Mouse (Mus musculus): ENCODE measurements at regions not wholly inside any gene's neighbourhood (a gene's known extent, or its start where the extent isn't known, plus 50 kb on each side); places are given as distances from the start of the nearest gene placed in this dataset.

DNA sequence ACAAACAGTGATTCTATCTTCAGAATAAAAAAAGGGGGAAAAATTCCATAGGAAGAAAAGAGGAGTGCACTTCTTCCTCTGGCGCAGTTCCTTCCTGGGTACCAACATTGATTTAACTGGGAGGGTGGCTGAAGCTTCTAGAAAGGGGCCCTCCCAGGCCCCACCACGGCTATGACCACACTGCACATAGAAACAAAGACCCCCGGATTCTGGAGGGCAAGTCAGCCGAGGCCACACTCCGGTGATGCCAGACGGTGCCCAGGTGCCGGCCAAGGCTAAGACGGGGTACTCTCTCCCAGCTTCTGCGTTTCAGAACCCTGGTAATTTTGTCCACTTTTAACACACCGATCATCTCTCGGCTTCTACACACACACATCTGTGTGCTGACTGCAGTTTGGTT lies 435.8 kb downstream of the Zfp536 start:
- no peak for DNase-seq (ENCODE audit: low read depth, low spot score)
- no peak for ATAC-seq

DNA sequence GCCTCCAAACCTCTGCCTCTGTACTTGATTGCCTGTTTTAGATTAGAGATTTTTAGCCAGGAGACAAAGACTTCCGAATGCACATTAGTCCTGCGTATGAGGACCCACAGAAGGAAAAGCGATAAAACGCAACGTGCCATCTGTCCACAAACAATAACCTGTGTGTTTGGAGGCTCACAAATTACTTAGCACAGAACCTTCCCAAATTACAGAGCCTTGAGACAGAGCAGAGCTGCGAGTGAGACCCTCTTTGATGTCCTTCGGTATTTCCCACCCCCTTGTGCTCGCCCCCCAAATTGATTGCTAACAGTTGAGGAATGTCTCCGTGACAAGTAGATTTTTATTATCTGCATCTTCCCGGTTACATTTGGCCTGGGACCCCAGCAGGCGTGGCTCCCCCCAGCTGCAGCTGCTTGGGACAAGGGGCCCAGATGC lies 435.4 kb downstream of the Zfp536 start:
- no peak for ATAC-seq
- CTCF ChIA-PET = interaction anchor here (0.8 kb wide), 1 partner anchor 8 kb away, joined by 3 read pairs; no protein-coding TSS in a partner anchor
- POLR2A ChIA-PET = no interaction called here
- no peak for DNase-seq (ENCODE audit: low read depth, low spot score)
- no peak for TF ChIP-seq CTCF (IDR thresholded peaks at IDR 0.05)
- no peaks in the 10 kb centered on the region for H3K27me3 ChIP-seq
- in situ Hi-C loops (cut with MboI; ENCODE audit: low pct_unique_long_range_greater_than_20kb) = no loop called here

More for the DNA sequence above, 435.8 kb downstream of the Zfp536 start:
- in situ Hi-C loops (cut with MboI; ENCODE audit: low pct_unique_long_range_greater_than_20kb) = no loop called here
- no peak for TF ChIP-seq CTCF (IDR thresholded peaks at IDR 0.05)
- ChIA-PET POLR2A (interaction anchor here (0.6 kb wide), 1 partner anchor 646 kb away, joined by 5 read pairs; no protein-coding TSS in a partner anchor), CTCF (interaction anchor here (0.8 kb wide), 1 partner anchor 9 kb away, joined by 3 read pairs; no protein-coding TSS in a partner anchor)
- no peaks in the 10 kb centered on the region for H3K27me3 ChIP-seq

- DNase-seq (ENCODE audit: low read depth, low spot score) = no peak
- no peak for ATAC-seq
- CTCF ChIA-PET = no interaction called here
- TF ChIP-seq CTCF (IDR thresholded peaks at IDR 0.05) = no peak
- no peaks in the 10 kb centered on the region for H3K27me3 ChIP-seq
- POLR2A ChIA-PET = interaction anchor here (0.7 kb wide), 1 partner anchor 1818 kb away, joined by 4 read pairs; no protein-coding TSS in a partner anchor
- in situ Hi-C loops (cut with MboI; ENCODE audit: low pct_unique_long_range_greater_than_20kb) = loop anchor here (10.0 kb wide), 1 partner anchor 218 kb away; no protein-coding TSS in a partner anchor
Observed at GRCm38 (mm10) chr7:37342613-37343012, 430.8 kb downstream of the Zfp536 start.

DNA sequence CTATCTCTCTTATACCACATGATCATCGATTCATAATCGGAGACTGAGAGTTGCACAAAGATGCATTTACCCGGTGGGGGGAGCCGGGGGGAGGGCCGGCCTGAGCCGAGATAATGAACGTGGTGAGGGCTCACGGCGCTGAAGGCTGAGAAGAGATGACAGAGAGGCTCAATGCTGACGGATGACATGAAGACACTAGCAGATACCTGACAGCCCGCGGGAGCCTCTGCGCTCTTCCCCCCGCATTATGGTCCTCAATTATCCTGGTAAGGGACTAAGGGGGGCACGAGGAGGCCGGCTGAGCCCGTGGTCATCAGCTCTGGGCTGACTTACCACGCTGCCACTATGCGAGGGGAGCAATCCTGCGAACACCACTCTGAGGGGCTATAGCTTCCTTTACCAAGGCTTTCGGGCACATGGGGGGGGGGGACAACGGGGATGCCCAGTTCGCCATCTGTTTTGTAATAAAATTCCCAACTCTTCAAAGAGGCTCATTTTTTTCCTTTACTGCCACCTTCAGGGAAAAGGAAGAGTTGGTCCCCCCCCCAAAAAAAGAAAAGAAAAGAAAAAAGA lies 430.3 kb downstream of the Zfp536 start:
- no peaks in the 10 kb centered on the region for H3K27me3 ChIP-seq
- no peak for DNase-seq (ENCODE audit: low read depth, low spot score)
- no peak for ATAC-seq
- TF ChIP-seq CTCF (IDR thresholded peaks at IDR 0.05) = no peak
- CTCF ChIA-PET = no interaction called here
- POLR2A ChIA-PET = interaction anchor here (0.7 kb wide), 1 partner anchor 1819 kb away, joined by 4 read pairs; no protein-coding TSS in a partner anchor
- in situ Hi-C loops (cut with MboI; ENCODE audit: low pct_unique_long_range_greater_than_20kb) = loop anchor here (10.0 kb wide), 1 partner anchor 218 kb away; no protein-coding TSS in a partner anchor

DNA sequence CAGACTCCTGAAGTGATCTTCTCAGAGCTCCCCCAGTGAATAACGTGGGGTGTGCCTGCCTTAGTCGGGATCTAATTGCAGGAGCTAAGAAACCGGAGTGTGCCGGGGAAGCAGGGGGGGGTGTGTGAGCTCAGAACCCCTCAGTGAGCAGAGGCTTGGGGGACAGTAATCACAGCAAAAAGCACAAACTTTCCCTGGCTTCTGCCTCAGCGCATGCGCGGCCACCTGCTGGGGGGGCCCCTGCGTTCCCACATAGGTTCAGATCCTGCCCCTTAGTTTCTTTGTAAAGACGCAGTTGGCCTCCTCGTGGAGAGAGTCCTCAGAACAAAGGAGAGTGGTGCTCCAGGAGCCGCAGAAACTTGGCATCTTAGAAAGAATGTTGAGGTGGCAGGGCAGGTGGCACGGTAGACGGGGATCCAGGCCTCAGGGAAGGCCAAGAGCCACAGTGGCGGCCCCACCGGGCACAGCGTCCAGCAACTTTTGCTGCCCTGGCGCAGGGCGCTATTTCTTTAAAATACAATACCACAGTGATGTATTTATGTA lies 429.7 kb downstream of the Zfp536 start:
- in situ Hi-C loops (cut with MboI; ENCODE audit: low pct_unique_long_range_greater_than_20kb) = loop anchor here (10.0 kb wide), 1 partner anchor 219 kb away; no protein-coding TSS in a partner anchor
- H3K27me3 ChIP-seq = peaks cover 5% of the 10 kb centered on the region
- CTCF ChIA-PET = no interaction called here
- ATAC-seq (no peak), DNase-seq (ENCODE audit: low read depth, low spot score) (no peak)
- POLR2A ChIA-PET = no interaction called here
- TF ChIP-seq CTCF (IDR thresholded peaks at IDR 0.05) = no peak

DNA sequence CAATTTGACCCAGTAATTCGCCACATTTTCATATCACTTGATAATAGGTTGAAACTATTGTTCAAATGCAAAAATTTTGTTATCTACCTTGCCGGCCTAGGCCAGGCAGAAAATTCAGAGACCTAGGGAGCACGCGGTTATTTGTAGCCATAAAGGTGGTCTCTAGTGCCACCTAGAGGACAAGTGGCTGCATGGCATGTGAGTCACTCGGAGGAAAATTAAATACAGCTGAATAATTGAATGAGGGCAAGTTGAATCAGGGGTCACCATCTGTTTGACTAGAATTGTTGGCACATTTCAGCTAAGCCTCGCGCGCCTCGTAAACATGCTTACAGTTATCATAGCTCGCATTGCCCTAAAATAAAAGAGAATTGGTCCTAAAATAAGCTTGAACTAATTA lies 427.4 kb downstream of the Zfp536 start:
- TF ChIP-seq CTCF (IDR thresholded peaks at IDR 0.05) = peak; percentile 94
- ATAC-seq = peak; percentile 15
- ChIA-PET POLR2A (no interaction called here), CTCF (interaction anchor here (0.7 to 2.3 kb wide), 9 partner anchors 8 to 1465 kb away, joined by 3 to 15 read pairs (median 4); no protein-coding TSS in a partner anchor)
- in situ Hi-C loops (cut with MboI; ENCODE audit: low pct_unique_long_range_greater_than_20kb) = loop anchor here (10.0 kb wide), 1 partner anchor 221 kb away; no protein-coding TSS in a partner anchor
- no peak for DNase-seq (ENCODE audit: low read depth, low spot score)
- H3K27me3 ChIP-seq = peaks cover 5% of the 10 kb centered on the region

GRCm38 (mm10) chr7:37357647-37358395 lies 415.6 kb downstream of the Zfp536 start:
- ChIA-PET POLR2A (interaction anchor here (0.8 kb wide), 1 partner anchor 10 kb away, joined by 3 read pairs; no protein-coding TSS in a partner anchor), CTCF (interaction anchor here (0.6 to 4.2 kb wide), 6 partner anchors 10 to 1456 kb away, joined by 3 to 15 read pairs (median 5); no protein-coding TSS in a partner anchor)
- ATAC-seq (peak; percentile 77), DNase-seq (ENCODE audit: low read depth, low spot score) (no peak)
- TF ChIP-seq CTCF (IDR thresholded peaks at IDR 0.05) = peak; percentile 90
- in situ Hi-C loops (cut with MboI; ENCODE audit: low pct_unique_long_range_greater_than_20kb) = loop anchor here (10.0 to 25.0 kb wide), 4 partner anchors 663 to 1771 kb away; partner anchors contain the start of genes Ankrd27, Rgs9bp and Tshz3
- H3K27me3 ChIP-seq = no peaks in the 10 kb centered on the region

DNA sequence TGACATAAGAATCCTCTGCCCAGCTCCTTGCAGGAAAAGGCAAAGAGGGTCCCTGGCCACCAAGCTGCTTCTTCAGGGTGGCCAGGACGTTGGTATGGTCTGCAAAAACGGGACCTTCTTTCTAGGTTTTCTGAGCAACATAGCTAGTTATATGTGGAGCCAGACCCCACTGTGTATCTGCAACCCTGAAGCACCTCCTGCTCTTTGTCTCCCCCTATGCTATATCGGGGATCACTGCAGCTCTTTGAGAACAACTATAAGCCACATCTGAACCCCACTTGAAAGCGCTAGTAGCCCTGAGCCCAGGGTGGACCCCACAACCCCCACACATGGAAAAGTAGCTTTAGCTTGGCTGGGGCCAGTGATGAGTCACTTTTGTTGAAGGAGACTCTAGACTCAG lies 414.9 kb downstream of the Zfp536 start:
- H3K27me3 ChIP-seq = no peaks in the 10 kb centered on the region
- peak; percentile 40 for TF ChIP-seq CTCF (IDR thresholded peaks at IDR 0.05)
- ChIA-PET CTCF (interaction anchor here (1.1 to 4.2 kb wide), 4 partner anchors 9 to 1090 kb away, joined by 3 to 15 read pairs (median 7); no protein-coding TSS in a partner anchor), POLR2A (interaction anchor here (0.8 to 1.2 kb wide), 2 partner anchors 11 to 1456 kb away, joined by 3 read pairs; no protein-coding TSS in a partner anchor)
- DNase-seq (ENCODE audit: low read depth, low spot score) = no peak
- ATAC-seq = no peak
- in situ Hi-C loops (cut with MboI; ENCODE audit: low pct_unique_long_range_greater_than_20kb) = loop anchor here (10.0 to 25.0 kb wide), 4 partner anchors 664 to 1771 kb away; partner anchors contain the start of genes Ankrd27, Rgs9bp and Tshz3

GRCm38 (mm10) chr7:37359473-37359872 lies 414.0 kb downstream of the Zfp536 start:
- CTCF ChIA-PET = interaction anchor here (0.9 to 4.2 kb wide), 6 partner anchors 9 to 1481 kb away, joined by 3 to 15 read pairs (median 5); no protein-coding TSS in a partner anchor
- TF ChIP-seq CTCF (IDR thresholded peaks at IDR 0.05) = no peak
- no peak for ATAC-seq
- in situ Hi-C loops (cut with MboI; ENCODE audit: low pct_unique_long_range_greater_than_20kb) = loop anchor here (10.0 to 25.0 kb wide), 4 partner anchors 665 to 1772 kb away; partner anchors contain the start of genes Ankrd27, Rgs9bp and Tshz3
- POLR2A ChIA-PET = interaction anchor here (0.7 to 1.2 kb wide), 2 partner anchors 183 to 1457 kb away, joined by 3 read pairs; no protein-coding TSS in a partner anchor
- no peak for DNase-seq (ENCODE audit: low read depth, low spot score)
- no peaks in the 10 kb centered on the region for H3K27me3 ChIP-seq

DNA sequence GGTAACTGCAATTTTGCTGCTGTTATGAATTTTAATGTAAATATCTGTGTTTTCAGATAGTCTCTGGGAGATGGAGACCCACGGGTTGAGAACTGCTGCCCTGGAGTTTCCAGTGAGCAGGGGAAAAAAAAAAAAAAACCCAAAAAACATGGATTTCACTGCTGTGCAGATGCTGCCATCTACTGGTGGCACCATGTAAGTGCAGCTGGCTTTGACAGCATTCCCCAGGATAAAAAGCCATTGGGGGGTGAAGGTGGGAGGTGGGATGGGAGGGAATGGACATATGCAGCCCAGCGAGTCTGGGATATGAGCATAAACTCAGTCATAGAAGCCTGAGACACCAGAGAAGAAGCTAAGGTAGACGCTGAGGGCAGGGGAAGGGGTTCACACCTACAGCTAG lies 413.3 kb downstream of the Zfp536 start:
- POLR2A ChIA-PET = no interaction called here
- ATAC-seq (no peak), DNase-seq (ENCODE audit: low read depth, low spot score) (no peak)
- in situ Hi-C loops (cut with MboI; ENCODE audit: low pct_unique_long_range_greater_than_20kb) = loop anchor here (10.0 to 25.0 kb wide), 5 partner anchors 705 to 1773 kb away; partner anchors contain the start of genes Ankrd27 and Rgs9bp
- CTCF ChIA-PET = interaction anchor here (0.7 to 4.2 kb wide), 6 partner anchors 10 to 1711 kb away, joined by 3 to 15 read pairs (median 6); no protein-coding TSS in a partner anchor
- H3K27me3 ChIP-seq = no peaks in the 10 kb centered on the region
- peak; percentile 79 for TF ChIP-seq CTCF (IDR thresholded peaks at IDR 0.05)
